Mouse (Mus musculus): ENCODE results near the gene Kat2b. TPM values are rescaled to one million over a fixed set of nuclear protein-coding genes. Genes with fewer than 3 reads are reported as not detected.
"Not testable (repeated sequence)": the region's sequence is repeated elsewhere in the genome, so short reads cannot be mapped to it uniquely, and the experiment has no call there.

Kat2b gene
- polyA plus RNA-seq, 1 experiment from 2014 or later, result 11.2 TPM

DNA sequence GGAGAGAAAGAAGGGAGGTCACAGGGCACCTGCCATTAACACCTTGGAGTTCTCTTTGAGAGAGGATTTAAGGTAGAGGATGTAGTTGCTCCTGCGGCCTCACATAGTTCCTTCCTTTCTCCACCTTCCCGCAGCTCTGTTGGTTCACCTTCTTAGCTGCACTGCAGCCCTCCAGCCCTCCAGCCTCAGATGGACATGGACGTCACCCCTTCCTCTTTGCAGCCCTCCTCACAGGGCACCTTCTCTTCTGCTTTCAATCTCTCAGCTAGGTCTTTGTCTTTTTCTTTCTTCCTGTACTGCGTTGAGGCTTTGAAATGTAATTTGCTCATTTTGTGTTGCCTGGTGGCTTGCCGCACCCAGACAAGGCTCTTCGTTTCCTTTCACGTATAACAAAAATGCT lies 39.4 kb downstream of the Kat2b start:
- WGBS, result no CpG with 5 or more reads among the region's 7 CpGs
- H3K9ac ChIP-seq (replicated peaks; ENCODE audit: low read depth, low read length); H3K4me3 ChIP-seq (ENCODE audit: low read depth, low read length); H3K36me3 ChIP-seq (ENCODE audit: control insufficient read depth, insufficient read depth, low read length); H3K9me3 ChIP-seq (ENCODE audit: control insufficient read depth, low read length); H3K4me1 ChIP-seq (ENCODE audit: control insufficient read depth, insufficient read depth, low read length); H3K27ac ChIP-seq (ENCODE audit: low read depth, low read length); H3K27me3 ChIP-seq (ENCODE audit: control insufficient read depth, insufficient read depth, low read length); ATAC-seq (ENCODE audit: low read depth); H3K4me2 ChIP-seq (ENCODE audit: low read depth, low read length): not testable (repeated sequence)

DNA sequence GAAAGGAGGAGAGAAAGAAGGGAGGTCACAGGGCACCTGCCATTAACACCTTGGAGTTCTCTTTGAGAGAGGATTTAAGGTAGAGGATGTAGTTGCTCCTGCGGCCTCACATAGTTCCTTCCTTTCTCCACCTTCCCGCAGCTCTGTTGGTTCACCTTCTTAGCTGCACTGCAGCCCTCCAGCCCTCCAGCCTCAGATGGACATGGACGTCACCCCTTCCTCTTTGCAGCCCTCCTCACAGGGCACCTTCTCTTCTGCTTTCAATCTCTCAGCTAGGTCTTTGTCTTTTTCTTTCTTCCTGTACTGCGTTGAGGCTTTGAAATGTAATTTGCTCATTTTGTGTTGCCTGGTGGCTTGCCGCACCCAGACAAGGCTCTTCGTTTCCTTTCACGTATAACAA lies 42.3 kb downstream of the Kat2b start:
- ATAC-seq (ENCODE audit: low read depth), result not testable (repeated sequence)

DNA sequence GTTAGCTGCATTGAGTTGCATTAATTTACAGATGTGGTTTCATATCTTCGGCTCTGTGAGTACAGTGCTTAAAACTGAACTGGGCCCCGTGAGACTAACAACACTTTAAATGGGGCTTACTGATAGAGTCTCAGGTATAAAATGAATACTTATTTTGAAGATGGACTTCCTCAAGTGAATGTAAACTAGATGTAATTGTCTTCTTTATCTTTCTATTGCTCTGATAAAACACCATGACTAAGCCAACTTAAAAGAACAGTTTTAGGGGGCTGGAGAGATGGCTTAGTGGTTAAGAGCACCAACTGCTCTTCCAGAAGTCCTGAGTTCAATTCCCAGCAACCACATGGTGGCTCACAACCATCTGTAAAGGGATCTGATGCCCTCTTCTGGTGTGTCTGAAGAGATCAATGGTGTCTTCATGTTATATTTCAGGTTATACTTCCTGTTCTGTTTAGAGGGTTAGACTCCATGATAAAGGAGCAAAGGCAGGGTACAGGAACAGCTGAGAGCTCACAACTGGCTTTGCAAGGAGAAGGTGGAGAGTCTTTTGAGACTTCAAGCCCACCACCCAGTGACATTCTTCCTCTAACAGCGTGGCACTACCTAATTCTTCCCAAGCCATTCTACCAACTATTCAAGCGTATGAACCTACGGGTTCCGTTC lies 50.8 kb downstream of the Kat2b start:
- ATAC-seq (ENCODE audit: low read depth), result no peak
- no peak overlapping the region for H3K4me2 ChIP-seq (ENCODE audit: low read depth, low read length)
- H3K9me3 ChIP-seq (ENCODE audit: control insufficient read depth, low read length), result no peaks in the 10 kb centered on the region

More for the DNA sequence above, 42.3 kb downstream of the Kat2b start:
- not testable (repeated sequence) for H3K9me3 ChIP-seq (ENCODE audit: control insufficient read depth, low read length); H3K4me2 ChIP-seq (ENCODE audit: low read depth, low read length); H3K27ac ChIP-seq (ENCODE audit: low read depth, low read length); H3K9ac ChIP-seq (replicated peaks; ENCODE audit: low read depth, low read length); H3K4me1 ChIP-seq (ENCODE audit: control insufficient read depth, insufficient read depth, low read length); H3K4me3 ChIP-seq (ENCODE audit: low read depth, low read length); H3K36me3 ChIP-seq (ENCODE audit: control insufficient read depth, insufficient read depth, low read length); H3K27me3 ChIP-seq (ENCODE audit: control insufficient read depth, insufficient read depth, low read length)
- WGBS, result no CpG with 5 or more reads among the region's 7 CpGs

DNA sequence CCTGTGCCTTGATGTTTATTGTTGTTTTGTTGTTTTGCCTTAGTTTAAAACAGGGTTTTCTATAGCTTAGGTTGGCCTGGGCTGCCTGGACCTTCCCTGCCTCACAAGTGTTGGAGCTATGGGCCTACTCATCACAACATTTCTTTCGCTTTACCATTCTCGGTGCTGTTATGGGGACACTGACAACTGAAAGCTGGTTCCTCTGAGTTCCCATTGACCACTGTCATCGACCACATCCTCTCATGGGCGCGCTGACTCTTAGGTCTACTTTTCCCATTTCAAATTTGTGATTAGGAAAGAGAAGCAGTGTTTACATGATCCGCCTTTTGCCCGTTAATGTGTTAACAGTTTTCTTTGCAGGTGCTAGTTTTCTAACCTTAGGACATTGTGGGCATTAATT lies 51.7 kb downstream of the Kat2b start:
- ATAC-seq (ENCODE audit: low read depth), result no peak

More for the DNA sequence above, 50.8 kb downstream of the Kat2b start:
- H3K9ac ChIP-seq (replicated peaks; ENCODE audit: low read depth, low read length), result no peak overlapping the region
- 96% methylated on average over 6 of the region's 6 CpGs for WGBS
- no peaks in the 10 kb centered on the region for H3K36me3 ChIP-seq (ENCODE audit: control insufficient read depth, insufficient read depth, low read length)
- no peaks in the 10 kb centered on the region for H3K27me3 ChIP-seq (ENCODE audit: control insufficient read depth, insufficient read depth, low read length)
- H3K4me3 ChIP-seq (ENCODE audit: low read depth, low read length), result no peak overlapping the region
- H3K27ac ChIP-seq (ENCODE audit: low read depth, low read length), result no peak overlapping the region
- no peaks in the 10 kb centered on the region for H3K4me1 ChIP-seq (ENCODE audit: control insufficient read depth, insufficient read depth, low read length)

DNA sequence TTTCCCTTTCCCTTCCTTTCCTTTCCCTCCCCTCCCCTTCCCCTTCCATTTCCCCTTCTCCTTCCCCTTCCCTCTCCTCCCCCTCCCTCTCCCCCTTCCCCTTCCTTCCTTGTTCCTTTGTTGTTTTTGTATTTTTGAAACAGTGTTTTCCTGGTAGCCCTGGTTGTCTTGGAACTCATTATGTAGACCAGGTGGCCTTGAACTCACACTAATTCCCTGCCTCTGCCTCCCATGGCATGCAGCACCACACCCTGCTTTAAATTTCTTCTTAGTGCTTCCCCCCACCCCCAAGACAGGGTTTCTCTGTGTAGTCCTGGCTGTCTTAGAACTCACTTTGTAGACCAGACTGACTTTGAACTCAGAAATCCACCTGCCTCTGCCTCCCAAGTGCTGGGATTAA lies 52.7 kb downstream of the Kat2b start:
- Histone ChIP-seq H3K4me3 (ENCODE audit: low read depth, low read length) (no peak overlapping the region), H3K4me2 (ENCODE audit: low read depth, low read length) (no peak overlapping the region), H3K36me3 (ENCODE audit: control insufficient read depth, insufficient read depth, low read length) (no peaks in the 10 kb centered on the region), H3K9me3 (ENCODE audit: control insufficient read depth, low read length) (no peaks in the 10 kb centered on the region), H3K27me3 (ENCODE audit: control insufficient read depth, insufficient read depth, low read length) (no peaks in the 10 kb centered on the region), H3K27ac (ENCODE audit: low read depth, low read length) (no peak overlapping the region), H3K4me1 (ENCODE audit: control insufficient read depth, insufficient read depth, low read length) (no peaks in the 10 kb centered on the region), H3K9ac (replicated peaks; ENCODE audit: low read depth, low read length) (no peak overlapping the region)
- no peak for ATAC-seq (ENCODE audit: low read depth)

More for the DNA sequence above, 51.7 kb downstream of the Kat2b start:
- H3K27ac ChIP-seq (ENCODE audit: low read depth, low read length), result no peak overlapping the region
- no peaks in the 10 kb centered on the region for H3K4me1 ChIP-seq (ENCODE audit: control insufficient read depth, insufficient read depth, low read length)
- H3K4me3 ChIP-seq (ENCODE audit: low read depth, low read length), result no peak overlapping the region
- H3K36me3 ChIP-seq (ENCODE audit: control insufficient read depth, insufficient read depth, low read length), result no peaks in the 10 kb centered on the region
- WGBS, result 98% methylated on average over 7 of the region's 7 CpGs
- H3K9ac ChIP-seq (replicated peaks; ENCODE audit: low read depth, low read length), result no peak overlapping the region
- H3K9me3 ChIP-seq (ENCODE audit: control insufficient read depth, low read length), result no peaks in the 10 kb centered on the region
- no peaks in the 10 kb centered on the region for H3K27me3 ChIP-seq (ENCODE audit: control insufficient read depth, insufficient read depth, low read length)
- no peak overlapping the region for H3K4me2 ChIP-seq (ENCODE audit: low read depth, low read length)

DNA sequence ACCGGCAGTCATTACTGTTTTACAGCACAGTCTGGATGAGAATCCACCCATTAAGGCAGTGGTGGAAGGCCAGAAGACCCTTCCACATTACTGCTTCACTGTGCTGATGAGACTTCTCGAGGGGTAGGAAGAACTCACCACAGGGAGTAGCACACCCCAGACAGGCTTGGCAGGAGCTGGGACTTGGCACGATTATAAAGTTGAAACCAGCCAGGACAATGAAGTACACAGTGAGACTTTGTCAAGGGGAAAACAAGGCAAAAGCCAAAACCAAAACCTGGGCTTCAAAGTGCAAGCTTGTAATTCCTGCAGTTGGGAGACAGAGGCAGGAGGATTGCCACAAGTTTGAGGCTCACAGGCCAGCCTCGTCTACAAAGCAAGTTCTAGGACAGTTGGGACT lies 54.0 kb downstream of the Kat2b start:
- no peak overlapping the region for H3K9ac ChIP-seq (replicated peaks; ENCODE audit: low read depth, low read length)
- 70% methylated on average over 4 of the region's 4 CpGs for WGBS

DNA sequence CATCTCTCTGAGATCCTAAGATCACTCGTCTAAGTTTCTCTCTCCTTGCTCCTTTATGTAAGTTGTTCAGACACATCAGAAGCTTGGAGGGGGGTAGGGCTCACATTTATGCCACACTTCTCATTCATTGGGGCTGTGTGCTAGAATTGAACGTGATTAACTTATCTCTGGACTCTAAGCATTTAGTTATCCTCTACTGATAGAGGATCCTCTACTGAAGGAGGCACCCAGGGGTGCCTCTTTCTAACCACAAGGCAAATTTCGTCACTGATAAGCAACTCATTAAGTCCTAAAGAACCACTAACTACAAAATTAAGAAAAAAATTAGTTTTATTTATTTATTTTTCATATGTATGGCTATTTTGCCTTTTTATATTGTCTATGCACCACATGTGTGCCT lies 55.5 kb downstream of the Kat2b start:
- Histone ChIP-seq H3K9ac (replicated peaks; ENCODE audit: low read depth, low read length) (no peak overlapping the region), H3K4me2 (ENCODE audit: low read depth, low read length) (no peak overlapping the region), H3K4me3 (ENCODE audit: low read depth, low read length) (no peak overlapping the region), H3K27ac (ENCODE audit: low read depth, low read length) (no peak overlapping the region), H3K4me1 (ENCODE audit: control insufficient read depth, insufficient read depth, low read length) (no peaks in the 10 kb centered on the region), H3K36me3 (ENCODE audit: control insufficient read depth, insufficient read depth, low read length) (no peaks in the 10 kb centered on the region), H3K9me3 (ENCODE audit: control insufficient read depth, low read length) (no peaks in the 10 kb centered on the region), H3K27me3 (ENCODE audit: control insufficient read depth, insufficient read depth, low read length) (no peaks in the 10 kb centered on the region)
- no peak for ATAC-seq (ENCODE audit: low read depth)
- 90% methylated on average over 3 of the region's 3 CpGs for WGBS

More for the DNA sequence above, 54.0 kb downstream of the Kat2b start:
- Histone ChIP-seq H3K9me3 (ENCODE audit: control insufficient read depth, low read length) (no peaks in the 10 kb centered on the region), H3K27ac (ENCODE audit: low read depth, low read length) (no peak overlapping the region), H3K4me1 (ENCODE audit: control insufficient read depth, insufficient read depth, low read length) (no peaks in the 10 kb centered on the region), H3K36me3 (ENCODE audit: control insufficient read depth, insufficient read depth, low read length) (no peaks in the 10 kb centered on the region), H3K4me3 (ENCODE audit: low read depth, low read length) (no peak overlapping the region), H3K4me2 (ENCODE audit: low read depth, low read length) (no peak overlapping the region), H3K27me3 (ENCODE audit: control insufficient read depth, insufficient read depth, low read length) (no peaks in the 10 kb centered on the region)
- ATAC-seq (ENCODE audit: low read depth), result 0 out of 2 replicates have a peak, but pooled peaks have one; percentile 38

DNA sequence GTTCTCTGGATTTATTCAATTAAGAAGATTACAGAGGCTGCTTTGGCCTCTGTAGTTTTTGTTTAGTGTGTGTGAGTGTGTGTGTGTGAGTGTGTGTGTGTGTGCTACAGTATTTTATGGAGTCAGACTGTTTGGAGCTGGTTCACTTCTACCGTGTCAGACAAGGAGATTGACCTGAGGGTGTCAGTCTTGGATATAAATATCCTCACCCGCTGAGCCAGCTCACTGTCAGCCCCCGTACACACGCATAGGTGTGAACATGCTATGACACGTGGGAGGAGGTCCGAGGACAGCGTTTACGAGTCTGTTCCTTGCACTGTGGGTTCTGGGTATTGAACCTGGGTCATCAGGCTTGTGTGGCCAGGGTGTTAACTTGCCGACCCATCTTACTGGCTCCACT lies 57.1 kb downstream of the Kat2b start:
- 93% methylated on average over 9 of the region's 9 CpGs for WGBS
- H3K9ac ChIP-seq (replicated peaks; ENCODE audit: low read depth, low read length), result no peak overlapping the region
- no peaks in the 10 kb centered on the region for H3K9me3 ChIP-seq (ENCODE audit: control insufficient read depth, low read length)
- ATAC-seq (ENCODE audit: low read depth), result no peak
- no peak overlapping the region for H3K27ac ChIP-seq (ENCODE audit: low read depth, low read length)
- H3K4me3 ChIP-seq (ENCODE audit: low read depth, low read length), result no peak overlapping the region
- H3K36me3 ChIP-seq (ENCODE audit: control insufficient read depth, insufficient read depth, low read length), result no peaks in the 10 kb centered on the region
- H3K4me2 ChIP-seq (ENCODE audit: low read depth, low read length), result no peak overlapping the region
- no peaks in the 10 kb centered on the region for H3K27me3 ChIP-seq (ENCODE audit: control insufficient read depth, insufficient read depth, low read length)
- no peaks in the 10 kb centered on the region for H3K4me1 ChIP-seq (ENCODE audit: control insufficient read depth, insufficient read depth, low read length)

DNA sequence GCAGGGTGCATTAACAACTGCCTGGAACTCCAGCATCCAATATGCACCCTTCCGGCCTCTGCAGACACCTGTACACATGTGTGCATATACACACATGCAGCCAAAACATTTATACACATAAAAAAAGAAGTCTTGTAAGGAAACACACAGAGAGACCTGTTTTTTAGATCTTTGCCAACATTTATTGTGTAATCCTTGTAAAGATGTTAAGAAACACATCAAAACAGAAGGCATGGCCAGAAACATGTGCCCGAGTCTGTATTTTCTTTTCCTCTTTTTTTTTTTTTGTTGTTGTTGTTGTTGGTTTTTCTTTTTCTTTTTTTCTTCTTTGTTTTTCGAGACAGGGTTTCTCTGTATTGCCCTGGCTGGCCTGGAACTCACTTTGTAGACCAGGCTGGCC lies 59.5 kb downstream of the Kat2b start:
- H3K4me3 ChIP-seq (ENCODE audit: low read depth, low read length), result no peak overlapping the region
- H3K4me2 ChIP-seq (ENCODE audit: low read depth, low read length), result no peak overlapping the region
- H3K9ac ChIP-seq (replicated peaks; ENCODE audit: low read depth, low read length), result no peak overlapping the region
- no peak overlapping the region for H3K27ac ChIP-seq (ENCODE audit: low read depth, low read length)
- H3K36me3 ChIP-seq (ENCODE audit: control insufficient read depth, insufficient read depth, low read length), result no peaks in the 10 kb centered on the region; the same call in 1 of the 2 replicates
- no peaks in the 10 kb centered on the region for H3K4me1 ChIP-seq (ENCODE audit: control insufficient read depth, insufficient read depth, low read length)
- WGBS, result 86% methylated on average over 3 of the region's 3 CpGs
- no peaks in the 10 kb centered on the region for H3K9me3 ChIP-seq (ENCODE audit: control insufficient read depth, low read length)
- no peaks in the 10 kb centered on the region for H3K27me3 ChIP-seq (ENCODE audit: control insufficient read depth, insufficient read depth, low read length)
- no peak for ATAC-seq (ENCODE audit: low read depth)
